Mouse (Mus musculus) adrenal gland (tissue): ENCODE results near the gene Susd6.

Experiments
- intact Hi-C: fragments of 180-260 bp; cut with DNase I; formaldehyde crosslinking; loops from one replicate; pipeline ENCODE4 v1.15.1; 2025

The Susd6 gene

DNA sequence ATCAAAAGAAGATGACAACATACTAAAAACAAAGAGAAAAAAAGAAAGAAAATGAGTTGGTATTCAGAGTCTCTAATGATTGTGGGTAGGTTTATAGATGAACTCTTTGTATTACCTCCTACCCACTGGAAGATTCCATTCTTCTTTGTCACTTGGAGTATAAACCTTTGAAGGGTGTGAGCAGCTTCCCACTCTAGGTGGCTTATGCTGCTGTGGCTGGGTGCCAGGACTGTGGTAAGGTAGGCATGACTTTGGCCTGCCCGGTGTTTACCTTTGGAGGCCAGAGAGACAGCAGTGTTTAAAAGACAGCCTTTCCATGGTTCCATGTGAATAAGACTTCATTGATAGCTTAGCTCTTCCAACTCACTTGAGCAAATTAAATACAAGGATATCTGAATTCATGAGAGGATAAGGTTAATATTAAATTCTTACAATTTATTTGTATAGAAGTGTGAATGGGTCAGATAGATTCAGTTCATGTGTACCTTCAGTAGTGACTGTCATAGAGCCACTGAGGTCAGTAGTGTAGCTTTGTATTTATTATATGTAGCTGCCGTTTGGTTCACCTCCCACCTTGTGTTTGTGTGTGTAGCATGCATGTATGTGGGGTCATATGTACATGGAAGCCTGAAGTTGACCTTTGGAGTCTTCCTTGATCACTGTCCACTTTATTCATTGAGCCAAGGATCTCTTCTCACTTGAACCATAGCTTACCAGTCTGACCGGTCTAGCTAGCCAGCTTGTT lies 44.0 kb downstream of the Susd6 start:
- intact Hi-C loops = no loop called here

DNA sequence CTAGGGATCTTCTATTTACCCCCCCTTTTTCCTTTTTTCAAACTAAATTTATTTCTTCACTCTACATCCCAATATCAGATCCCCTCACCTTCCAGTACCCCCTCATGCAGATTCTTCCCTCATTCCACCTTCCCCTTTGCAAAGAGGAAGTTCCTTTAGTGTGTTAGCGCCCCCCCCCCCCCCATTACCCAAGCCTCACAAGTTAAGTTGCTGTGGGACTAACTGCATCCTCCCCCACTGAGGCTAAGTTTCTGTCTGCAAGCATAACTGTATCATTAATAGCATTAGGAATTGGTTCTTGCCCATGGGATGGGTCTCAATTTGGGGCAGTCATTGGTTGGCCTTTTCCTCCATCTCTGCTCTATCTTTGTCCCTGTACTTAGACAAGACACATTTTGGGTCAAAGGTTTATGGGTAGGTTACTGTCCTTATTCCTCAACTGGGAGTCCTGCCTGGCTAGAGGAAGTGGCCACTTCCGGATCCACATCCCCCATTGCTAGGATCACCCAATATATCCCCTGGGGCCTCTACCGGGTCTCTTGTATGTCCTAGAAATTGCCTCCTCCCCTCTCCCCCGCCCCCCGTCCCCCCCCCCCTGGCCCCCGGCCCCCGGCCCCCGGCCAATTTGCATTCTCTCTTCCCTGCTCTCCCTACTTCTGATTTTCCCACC lies 44.7 kb downstream of the Susd6 start:
- intact Hi-C loops = no loop called here

DNA sequence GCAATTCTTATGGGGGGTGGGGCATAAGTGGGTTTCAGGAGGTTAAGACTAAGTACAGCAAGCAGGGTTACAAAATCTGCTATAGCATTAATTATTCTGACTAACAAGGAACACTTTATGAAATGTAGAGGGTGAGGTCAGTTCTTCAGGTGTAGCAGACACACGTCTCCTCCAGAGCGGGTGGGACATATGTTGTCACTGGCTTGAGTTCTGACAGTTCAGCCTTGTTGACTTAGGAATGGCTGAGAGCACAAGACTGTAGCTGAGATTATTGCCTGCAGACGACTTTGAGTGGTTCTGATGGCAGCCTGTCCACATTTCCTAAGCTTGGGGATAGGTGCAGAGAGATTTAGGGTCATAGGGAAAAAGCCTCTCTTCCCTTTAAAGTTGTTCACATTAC lies 47.3 kb downstream of the Susd6 start:
- intact Hi-C loops = no loop called here

GRCm38 (mm10) chr12:80838271-80838670 lies 48.0 kb downstream of the Susd6 start:
- intact Hi-C loops = no loop called here

GRCm38 (mm10) chr12:80838787-80839186 lies 48.5 kb downstream of the Susd6 start:
- intact Hi-C loops = no loop called here

DNA sequence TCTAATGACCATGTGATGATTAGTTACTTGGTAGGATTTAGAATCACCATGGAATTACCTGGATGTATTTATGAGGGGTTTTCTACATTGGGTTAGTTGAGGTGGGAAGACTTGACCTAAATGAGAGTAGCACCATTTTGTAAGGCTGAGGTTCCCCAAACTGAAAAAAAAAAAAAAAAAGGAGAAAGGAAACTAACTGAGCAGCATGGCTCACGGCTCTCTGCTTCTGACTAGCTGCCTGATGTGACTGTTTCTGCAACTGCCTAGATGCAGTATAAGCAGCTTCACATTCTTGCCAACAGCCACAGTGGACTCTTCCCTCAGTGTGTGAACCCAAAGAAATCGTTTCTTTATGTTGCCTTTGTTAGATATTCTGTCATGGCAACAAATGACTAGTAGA lies 49.3 kb downstream of the Susd6 start:
- intact Hi-C loops = no loop called here

DNA sequence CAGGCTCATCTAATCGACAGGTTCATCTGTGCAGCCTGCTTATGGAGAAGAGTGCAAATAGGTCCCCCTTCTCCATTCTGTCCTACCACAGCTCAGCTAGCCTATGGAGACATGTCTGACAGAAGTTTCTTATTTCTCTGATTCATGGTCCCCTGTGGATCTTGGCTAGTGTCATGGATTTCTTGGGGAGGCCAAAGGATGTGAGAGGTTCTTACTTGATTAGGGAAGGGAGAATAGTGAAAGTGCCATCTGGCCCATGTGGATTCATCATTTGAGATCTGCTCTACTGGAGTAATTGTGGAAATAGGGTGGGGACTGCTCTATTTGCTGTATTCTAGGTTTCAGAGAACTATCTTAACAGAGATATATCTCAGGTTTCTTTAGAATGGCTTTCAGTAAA lies 51.3 kb downstream of the Susd6 start:
- intact Hi-C loops = no loop called here

- intact Hi-C loops = no loop called here
Observed at GRCm38 (mm10) chr12:80842609-80843008, 52.3 kb downstream of the Susd6 start.

DNA sequence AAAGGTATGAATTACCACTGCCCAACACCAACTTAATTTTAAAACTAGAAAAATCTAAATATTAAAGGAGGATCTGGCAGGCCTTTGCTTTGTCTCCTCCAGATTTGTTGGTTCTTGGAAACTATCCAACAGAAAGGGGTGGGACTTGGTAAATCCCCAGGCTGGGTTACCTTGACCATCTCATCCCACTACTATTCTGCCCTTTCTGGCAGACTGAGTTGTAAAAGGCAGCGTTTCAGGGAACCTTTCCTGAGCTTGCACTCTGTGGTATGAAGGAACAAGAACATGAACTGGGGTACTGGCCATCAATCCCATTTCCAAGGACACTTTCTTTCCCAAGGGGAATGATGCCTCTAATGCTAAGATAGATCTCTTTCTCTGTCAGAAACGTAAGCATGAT lies 52.9 kb downstream of the Susd6 start:
- intact Hi-C loops = no loop called here

DNA sequence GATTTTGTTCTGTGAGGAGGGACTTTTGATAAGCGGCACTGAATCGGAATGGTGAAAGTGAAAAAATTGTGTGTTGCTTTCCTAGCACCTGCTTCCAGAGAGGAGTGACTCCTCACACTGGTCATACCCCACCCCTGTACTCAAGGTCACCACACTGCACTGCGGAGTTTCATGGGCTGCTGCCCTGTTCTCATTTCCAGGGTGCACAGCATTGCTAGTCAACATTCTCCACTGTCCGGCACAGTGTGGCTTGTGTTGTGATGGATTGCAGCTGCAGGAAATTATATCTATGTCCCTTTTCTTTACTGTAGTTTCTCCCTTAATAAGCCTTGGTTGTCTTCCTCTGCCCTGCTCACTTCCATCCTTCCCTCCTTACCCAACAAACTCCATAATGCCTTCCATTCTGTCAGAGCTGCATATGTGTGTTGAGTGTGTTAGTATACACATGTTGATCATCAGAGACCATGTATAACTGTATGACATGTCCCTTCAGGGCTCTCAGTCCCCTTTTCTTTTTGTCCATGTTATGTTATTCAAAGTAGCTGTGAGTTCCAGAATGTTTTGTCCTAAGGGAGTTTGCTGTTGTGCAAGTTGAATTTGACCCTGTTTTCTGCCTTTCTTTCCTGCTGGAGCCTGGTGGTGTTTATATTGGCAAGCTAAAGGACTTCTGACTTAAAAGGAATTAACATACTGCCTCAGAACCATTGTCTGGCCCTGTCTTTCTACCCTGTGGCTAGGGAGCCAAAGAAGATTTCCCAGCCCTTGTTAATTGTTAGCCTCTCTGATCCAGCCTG lies 53.5 kb downstream of the Susd6 start:
- intact Hi-C loops = no loop called here

- intact Hi-C loops = no loop called here
Observed at GRCm38 (mm10) chr12:80845901-80846300, 55.6 kb downstream of the Susd6 start.

DNA sequence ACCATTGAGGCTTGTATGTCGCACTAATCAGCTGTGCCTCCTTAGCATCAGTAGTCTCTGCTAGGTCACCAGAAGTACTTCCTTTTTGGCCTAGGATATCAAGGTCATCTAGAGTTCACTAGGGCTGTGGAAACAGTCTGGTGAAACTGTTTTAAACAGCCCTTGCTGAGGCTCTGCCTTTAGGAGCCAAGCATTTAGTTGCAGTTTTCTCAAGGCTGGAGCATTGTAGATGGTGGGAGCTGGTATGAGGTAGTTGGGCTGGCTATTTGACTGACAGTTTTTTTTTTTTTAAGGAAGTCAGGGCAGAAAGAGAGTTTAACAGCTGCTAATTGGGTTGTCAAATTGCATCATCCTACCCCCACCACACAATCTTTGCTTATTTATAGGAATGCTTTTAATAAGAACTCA lies 56.6 kb downstream of the Susd6 start:
- intact Hi-C loops = no loop called here

DNA sequence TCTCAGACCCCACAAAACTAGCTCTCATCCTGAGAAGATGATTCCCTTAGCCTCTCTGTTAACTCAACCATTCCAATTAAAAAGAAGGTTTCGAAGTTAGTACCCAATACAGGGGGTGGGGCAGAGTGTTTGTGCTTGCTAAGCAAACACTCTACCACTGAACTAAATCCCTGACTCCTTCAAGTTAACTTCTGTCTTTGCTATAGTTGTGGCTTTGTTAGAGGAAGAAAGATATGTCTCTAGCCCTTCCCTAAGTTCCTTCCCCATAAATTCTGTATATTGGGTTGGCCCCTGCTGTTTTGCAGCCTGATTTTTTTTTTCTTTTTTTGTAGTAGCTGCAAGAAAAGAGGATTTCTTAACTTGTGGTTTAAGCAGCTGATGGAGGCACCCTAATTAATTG lies 61.7 kb downstream of the Susd6 start:
- intact Hi-C loops = no loop called here

GRCm38 (mm10) chr12:80853737-80854136 lies 63.4 kb downstream of the Susd6 start:
- intact Hi-C loops = no loop called here

- intact Hi-C loops = no loop called here
Observed at GRCm38 (mm10) chr12:80854671-80855070, 64.4 kb downstream of the Susd6 start.

DNA sequence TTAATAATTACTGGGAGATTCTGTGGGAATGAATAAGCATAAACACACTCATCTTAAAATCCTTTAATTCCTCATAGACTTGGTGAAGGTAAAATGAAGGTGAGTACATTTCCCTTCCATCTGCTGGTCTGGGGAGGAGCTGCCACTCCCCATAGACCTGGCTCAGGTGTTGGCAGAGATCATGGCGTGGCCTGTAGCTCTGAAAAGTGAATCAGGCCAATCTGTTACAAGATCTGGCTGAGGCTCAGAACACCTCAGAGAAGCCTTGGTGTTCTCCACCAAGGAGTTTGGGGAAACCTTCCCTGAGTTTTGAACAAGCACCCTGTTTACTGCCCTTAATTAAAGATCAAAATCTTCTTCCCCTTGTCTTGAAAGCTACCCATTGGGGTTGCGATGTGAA lies 64.8 kb downstream of the Susd6 start:
- intact Hi-C loops = no loop called here

GRCm38 (mm10) chr12:80855581-80855980 lies 65.3 kb downstream of the Susd6 start:
- intact Hi-C loops = no loop called here

DNA sequence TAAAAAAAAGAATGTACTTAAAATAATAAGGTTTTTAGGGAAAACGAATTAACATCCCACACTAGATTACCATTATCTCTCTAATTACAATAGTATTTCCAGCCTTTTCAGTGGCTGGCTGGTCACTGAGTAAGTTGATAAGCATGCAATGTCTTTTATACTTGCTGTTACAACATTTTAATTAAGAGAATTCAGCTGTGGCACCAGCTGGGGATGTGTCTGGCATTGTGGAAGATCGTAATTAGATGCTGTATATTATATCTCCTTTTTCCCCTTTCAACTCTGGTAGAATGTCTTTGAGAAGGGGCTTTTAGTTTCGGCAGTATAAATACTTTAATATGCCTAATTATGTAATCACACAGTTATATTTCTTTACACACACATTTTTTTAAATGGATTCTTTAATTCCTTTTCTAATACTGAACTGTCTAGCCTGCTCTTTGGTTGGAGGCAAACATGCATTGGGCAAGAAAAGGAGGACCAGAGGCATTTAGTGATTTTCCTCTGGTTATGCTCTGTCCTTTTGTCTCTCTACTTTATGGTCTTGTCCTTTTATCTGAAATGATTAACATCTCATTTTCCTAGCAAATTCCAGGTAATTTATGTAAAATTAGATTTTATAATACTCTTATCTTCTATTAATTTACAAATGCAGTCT lies 67.5 kb downstream of the Susd6 start:
- intact Hi-C loops = no loop called here

GRCm38 (mm10) chr12:80858307-80858706 lies 68.0 kb downstream of the Susd6 start:
- intact Hi-C loops = no loop called here

- intact Hi-C loops = no loop called here
Observed at GRCm38 (mm10) chr12:80861916-80862315, 71.6 kb downstream of the Susd6 start.

DNA sequence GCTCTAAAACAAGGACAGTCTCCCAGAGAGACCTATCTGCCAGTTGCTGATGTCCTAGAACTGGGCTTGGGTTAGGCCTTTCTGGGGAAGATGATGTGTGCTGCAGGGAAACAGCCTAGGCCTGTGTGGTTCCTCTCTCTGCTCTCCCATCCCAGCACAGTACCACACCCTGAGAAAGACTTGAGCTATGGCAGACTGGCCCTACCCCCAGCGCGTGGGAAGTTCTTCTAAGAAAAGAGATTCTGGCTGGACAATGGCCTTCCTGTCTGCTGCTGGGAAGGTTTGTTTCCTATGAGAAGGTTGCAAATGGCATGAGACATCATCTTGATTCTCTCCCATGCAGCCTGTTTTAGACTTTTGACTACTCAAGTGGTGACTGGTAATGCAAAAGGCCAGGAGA lies 73.1 kb downstream of the Susd6 start:
- intact Hi-C loops = no loop called here

- intact Hi-C loops = no loop called here
Observed at GRCm38 (mm10) chr12:80865175-80865574, 74.9 kb downstream of the Susd6 start.
